Mouse (Mus musculus) embryonic stem cell, embryonic (primary cell): ENCODE results near the gene Haus4.

Experiments
- CTCF ChIA-PET, 4 experiments: fragments of 300-600 bp in 2 of 4; fragments of 350-600 bp in 2 of 4; sonication (Branson Sonifier 250); formaldehyde crosslinking; loops; one replicate each; lab custom pipeline; 2022; ENCODE audit warnings: inconsistent platforms in 2 of 4; lab: Charles Lee
- POLR2A ChIA-PET, 4 experiments: fragments of 300-600 bp in 2 of 4; fragments of 350-600 bp in 2 of 4; sonication (Branson Sonifier 250); formaldehyde crosslinking; loops; one replicate each; lab custom pipeline; 2022; ENCODE audit warnings: antibody characterized with exemption in 4 of 4, inconsistent platforms in 1 of 4; lab: Charles Lee

The Haus4 gene

DNA sequence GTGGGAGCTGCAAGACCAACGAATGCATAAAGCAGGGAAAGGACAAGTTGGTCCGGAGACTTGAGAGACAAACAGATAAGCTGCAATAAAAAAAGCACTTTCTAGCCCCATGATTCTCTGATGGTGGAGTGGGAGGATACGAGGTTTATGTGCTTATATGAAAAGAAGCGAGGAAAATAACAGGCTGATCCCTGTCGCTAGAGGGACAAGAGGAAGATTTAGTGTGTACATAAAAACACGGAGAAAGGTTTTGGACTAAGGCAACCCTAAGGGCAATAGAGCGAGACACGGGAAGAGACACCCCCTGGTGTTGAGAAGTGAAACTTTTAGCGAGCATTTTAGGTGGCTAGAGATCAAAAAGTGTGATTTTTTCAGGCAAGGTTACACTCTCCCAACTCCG, 23.6 kb upstream of the Haus4 start:
- ChIA-PET POLR2A (interaction anchor here in 3 of 4 experiments (0.6 to 67.6 kb wide), 18 partner anchors 9 to 170 kb away, joined by 3 to 2028 read pairs (median 5); partner anchors contain the start of genes 4931414P19Rik (in 3 of the 3), 1700123O20Rik (in 2 of the 3), Haus4 (in 2 of the 3) and Psmb5 (in 2 of the 3)), CTCF (interaction anchor here (0.7 to 3.1 kb wide), 10 partner anchors 8 to 319 kb away, joined by 3 to 16 read pairs (median 4); partner anchors contain the start of genes Haus4 (in 2 of the 4) and 1700123O20Rik (in 1 of the 4))

DNA sequence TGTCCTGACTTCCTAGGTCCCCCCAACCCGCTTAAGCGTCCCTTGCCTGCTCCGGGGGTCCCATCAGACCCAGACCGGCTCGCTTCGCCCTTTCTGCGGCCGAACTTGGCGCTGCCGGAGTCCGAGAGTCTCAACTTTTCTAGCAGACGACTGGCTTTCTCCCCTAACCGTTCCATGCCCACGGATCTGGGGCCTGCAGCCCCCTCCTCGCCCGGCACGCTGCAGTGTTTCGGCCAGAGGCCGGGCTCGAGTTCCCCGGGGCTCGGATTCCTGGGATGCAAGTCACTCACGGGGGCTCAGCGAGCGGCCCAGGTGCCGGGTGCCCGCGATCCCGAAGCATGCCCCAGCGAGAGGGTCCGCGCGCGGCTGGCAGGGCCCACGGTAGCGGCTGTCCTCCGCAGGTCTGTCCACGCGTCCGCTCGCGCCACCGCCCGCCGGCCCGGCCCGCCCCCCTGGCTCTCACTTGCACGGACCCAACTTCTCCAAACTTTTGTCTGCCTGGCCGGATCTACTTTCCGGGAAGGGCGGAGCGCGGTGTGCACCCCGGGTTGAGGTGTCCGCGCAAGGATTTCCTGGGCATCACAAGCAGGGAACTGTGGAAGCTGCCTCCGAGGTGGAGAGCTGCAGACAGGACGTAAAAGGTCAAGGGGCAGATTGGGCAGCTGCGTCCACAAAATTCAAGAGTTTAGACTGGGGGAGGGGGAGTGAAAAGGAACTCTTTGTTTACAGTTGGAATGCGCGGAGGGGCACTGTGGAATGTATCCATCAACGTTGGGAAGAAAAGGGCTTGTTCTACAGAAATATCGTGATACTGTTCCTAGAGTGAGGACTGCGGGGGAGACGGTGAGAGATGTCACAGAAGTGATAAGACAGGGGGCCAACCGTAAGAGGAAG, 22.9 kb upstream of the Haus4 start, which contains the start of gene Ajuba:
Gene Ajuba (minus strand): TSS at position 470 of the 894 bp plus-strand sequence.
- CTCF ChIA-PET = interaction anchor here (0.7 to 3.1 kb wide), 12 partner anchors 8 to 736 kb away, joined by 3 to 16 read pairs (median 4); partner anchors contain the start of genes Haus4 (in 2 of the 4) and 1700123O20Rik (in 1 of the 4)
- POLR2A ChIA-PET = interaction anchor here (0.6 to 67.6 kb wide), 24 partner anchors 7 to 342 kb away, joined by 3 to 2028 read pairs (median 6); partner anchors contain the start of genes Haus4 (in 4 of the 4), 4931414P19Rik (in 3 of the 4), 1700123O20Rik (in 2 of the 4) and Psmb5 (in 2 of the 4)

DNA sequence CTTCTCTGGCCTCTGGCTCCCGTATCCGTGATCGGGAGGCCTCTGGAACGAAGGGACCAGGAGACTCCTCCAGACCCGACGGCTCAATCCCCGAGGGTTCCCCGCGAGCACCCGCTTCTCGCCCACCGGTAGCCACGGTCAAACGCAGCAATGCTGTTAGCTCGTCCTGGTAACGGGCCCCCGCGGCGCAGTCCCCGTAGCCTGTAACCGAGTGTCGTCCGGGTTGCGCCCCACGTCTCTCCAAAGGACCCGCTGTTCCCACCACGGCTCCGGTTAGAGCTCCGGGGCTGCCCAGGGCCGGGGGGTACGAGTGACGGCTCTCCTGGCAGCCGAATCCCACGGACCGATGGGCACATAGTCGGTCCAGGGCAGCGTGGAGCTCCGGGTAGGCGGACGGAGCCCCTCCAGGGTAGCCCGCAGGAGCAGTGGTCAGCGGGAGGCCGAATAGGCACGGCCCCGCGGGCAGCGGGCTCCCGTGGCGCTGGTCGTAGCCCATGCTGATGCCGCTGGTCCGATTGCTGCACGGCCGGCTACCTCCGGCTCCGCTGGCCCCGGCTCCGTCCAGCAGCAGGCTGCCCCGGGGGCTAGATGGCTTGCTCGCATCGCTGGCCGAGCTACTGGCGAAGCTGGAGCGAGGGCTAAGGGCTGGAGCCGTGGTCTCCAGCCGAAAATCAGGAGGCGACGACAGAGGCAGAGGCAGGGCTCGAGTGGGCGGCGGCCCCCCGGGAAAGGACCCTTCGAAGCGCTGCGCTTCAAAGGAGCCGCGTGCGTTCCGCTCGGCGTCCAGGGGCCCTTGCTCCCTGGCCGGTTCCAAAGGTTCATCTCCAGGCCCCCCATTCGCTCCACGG, 22.0 kb upstream of the Haus4 start:
- POLR2A ChIA-PET = interaction anchor here (0.5 to 67.6 kb wide), 34 partner anchors 8 to 341 kb away, joined by 3 to 2028 read pairs (median 5); partner anchors contain the start of genes Haus4 (in 4 of the 4), Cdh24 (in 3 of the 4), 1700123O20Rik (in 2 of the 4) and 4931414P19Rik (in 2 of the 4)
- CTCF ChIA-PET = interaction anchor here in 2 of 4 experiments (0.8 to 2.0 kb wide), 5 partner anchors 8 to 75 kb away, joined by 3 to 7 read pairs (median 5); partner anchors contain the start of genes Cdh24 (in 1 of the 2) and Haus4 (in 1 of the 2)

DNA sequence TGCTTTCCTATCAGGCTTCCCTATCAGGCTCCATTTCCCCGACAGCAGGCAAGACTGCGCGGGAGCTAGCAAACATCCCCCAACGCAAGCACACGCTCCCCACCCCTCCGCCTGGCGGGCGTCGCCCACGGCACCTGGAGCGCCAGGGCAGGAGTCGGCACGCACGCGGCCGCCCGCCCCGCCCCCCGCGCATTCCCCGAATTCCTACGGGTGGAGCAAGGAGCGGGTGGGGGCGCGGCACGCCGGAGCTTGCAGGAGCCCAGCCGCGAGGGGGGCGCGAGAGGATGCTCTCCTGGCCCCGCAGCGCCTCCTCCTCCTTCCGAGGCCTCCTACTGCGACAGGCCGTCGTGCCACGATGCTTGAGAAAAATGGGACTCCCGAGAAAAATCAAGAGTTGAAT, 21.2 kb upstream of the Haus4 start:
- ChIA-PET POLR2A (interaction anchor here (0.6 to 67.6 kb wide), 42 partner anchors 9 to 1309 kb away, joined by 3 to 2028 read pairs (median 4); partner anchors contain the start of genes Haus4 (in 4 of the 4), Cdh24 (in 3 of the 4), 1700123O20Rik (in 2 of the 4) and 4931414P19Rik (in 2 of the 4)), CTCF (interaction anchor here in 2 of 4 experiments (0.8 to 2.0 kb wide), 8 partner anchors 8 to 245 kb away, joined by 3 to 7 read pairs (median 5); partner anchors contain the start of genes Haus4 (in 2 of the 2), 4931414P19Rik (in 1 of the 2) and Cdh24 (in 1 of the 2))

DNA sequence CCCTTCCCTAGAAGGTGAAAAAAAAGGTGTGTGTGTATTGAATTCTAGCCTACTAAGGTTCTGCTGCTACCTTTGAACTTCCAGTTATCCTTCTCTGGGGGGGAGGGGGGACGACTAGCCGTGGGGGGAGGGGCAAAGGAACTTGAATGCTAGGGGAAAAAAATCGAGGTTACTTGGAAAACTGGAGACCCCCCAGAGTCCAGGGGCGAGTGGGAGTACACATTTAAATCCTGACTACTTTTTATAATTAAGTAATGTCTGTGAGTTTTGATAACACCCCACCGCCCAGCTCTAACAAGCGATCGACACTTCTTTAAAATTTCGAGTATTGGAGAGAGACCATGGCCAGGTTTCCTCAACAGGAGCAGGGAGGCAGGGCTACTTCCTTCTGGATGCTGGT, 20.6 kb upstream of the Haus4 start:
- ChIA-PET CTCF (interaction anchor here in 3 of 4 experiments (0.7 to 2.0 kb wide), 11 partner anchors 8 to 245 kb away, joined by 3 to 8 read pairs (median 5); partner anchors contain the start of genes Haus4 (in 2 of the 3), 4931414P19Rik (in 1 of the 3) and Cdh24 (in 1 of the 3)), POLR2A (interaction anchor here (0.6 to 67.6 kb wide), 43 partner anchors 8 to 1310 kb away, joined by 3 to 2028 read pairs (median 5); partner anchors contain the start of genes Haus4 (in 4 of the 4), 1700123O20Rik (in 2 of the 4), Acin1 (in 2 of the 4) and Psmb5 (in 2 of the 4))

DNA sequence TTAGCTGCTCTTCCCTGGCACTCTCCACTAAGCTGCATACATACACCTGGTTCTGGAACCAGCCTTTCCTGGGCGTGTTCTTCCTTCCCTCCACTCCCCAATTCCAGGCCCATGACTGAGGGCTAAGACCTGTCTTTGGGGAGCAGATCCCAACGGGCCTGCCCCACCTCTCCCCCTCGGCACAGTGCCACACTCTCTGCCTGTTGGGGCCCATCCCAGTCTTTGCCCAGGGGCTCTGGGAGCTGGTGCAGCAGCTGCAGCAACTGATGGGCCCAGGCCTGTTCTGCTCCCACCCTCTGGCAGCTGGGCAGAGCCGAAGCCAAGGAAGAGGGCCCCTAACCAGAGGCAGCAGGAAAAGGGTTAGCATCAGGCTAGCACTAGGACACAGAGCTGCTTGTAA, 19.8 kb upstream of the Haus4 start:
- CTCF ChIA-PET = interaction anchor here (0.5 to 2.7 kb wide), 12 partner anchors 9 to 85 kb away, joined by 3 to 13 read pairs (median 6); partner anchors contain the start of genes Cdh24 (in 1 of the 4) and Haus4 (in 1 of the 4)
- POLR2A ChIA-PET = interaction anchor here (0.6 to 67.6 kb wide), 39 partner anchors 11 to 1066 kb away, joined by 3 to 2028 read pairs (median 4); partner anchors contain the start of genes Haus4 (in 4 of the 4), 1700123O20Rik (in 2 of the 4), 4931414P19Rik (in 2 of the 4) and Acin1 (in 2 of the 4)

DNA sequence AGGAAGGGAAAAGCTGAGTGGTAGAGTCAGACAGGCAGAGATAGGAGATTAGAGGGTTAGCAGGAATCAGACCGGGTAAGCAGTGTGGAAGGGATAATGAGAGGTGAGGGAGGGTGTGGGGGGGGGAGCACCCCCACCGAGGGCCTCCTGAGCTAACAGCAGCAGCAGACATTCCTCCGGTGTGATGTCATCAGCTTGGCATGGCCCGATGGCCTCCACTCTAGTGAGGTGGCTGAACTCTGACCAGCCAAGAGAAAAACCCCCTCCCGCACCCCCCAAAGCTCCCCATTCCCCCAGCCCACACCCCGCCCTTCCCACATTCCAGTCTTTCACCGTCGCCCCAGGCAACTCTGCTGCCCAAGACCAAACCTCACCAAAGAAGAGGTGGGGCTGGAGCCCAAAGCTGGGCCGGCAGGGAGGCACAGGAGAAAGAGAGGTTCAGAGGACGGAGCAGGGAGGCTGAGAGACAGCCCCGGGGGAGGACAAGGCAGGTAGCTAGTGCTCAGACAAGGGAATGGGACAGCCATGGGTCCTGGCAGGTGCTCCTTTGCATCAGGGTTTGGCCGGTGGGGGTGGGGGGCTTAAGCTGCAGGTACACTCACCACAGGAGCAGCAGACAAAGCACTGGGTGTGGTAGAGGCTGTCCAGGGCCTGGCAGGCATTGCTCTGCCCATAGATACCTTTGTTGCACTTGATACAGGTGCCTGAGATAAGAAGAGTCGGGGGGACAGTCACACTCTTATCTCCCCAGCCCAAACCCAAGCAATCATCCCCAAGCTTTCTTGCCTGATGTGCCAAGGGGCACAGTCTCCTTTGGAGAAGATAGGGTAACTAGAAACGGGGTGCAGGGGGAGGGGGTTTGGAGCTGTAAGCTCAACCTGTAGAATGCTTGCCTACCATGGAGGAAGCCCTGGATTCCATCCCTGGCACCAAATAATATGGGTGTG, 18.6 kb upstream of the Haus4 start:
- POLR2A ChIA-PET = interaction anchor here (0.5 to 67.6 kb wide), 59 partner anchors 8 to 340 kb away, joined by 3 to 2028 read pairs (median 4); partner anchors contain the start of genes Haus4 (in 4 of the 4), 1700123O20Rik (in 3 of the 4), 4931414P19Rik (in 2 of the 4) and Acin1 (in 2 of the 4)
- CTCF ChIA-PET = interaction anchor here (0.5 to 2.7 kb wide), 32 partner anchors 10 to 360 kb away, joined by 3 to 17 read pairs (median 4); partner anchors contain the start of genes Cdh24 (in 2 of the 4), Haus4 (in 1 of the 4) and Slc7a7 (in 1 of the 4)

DNA sequence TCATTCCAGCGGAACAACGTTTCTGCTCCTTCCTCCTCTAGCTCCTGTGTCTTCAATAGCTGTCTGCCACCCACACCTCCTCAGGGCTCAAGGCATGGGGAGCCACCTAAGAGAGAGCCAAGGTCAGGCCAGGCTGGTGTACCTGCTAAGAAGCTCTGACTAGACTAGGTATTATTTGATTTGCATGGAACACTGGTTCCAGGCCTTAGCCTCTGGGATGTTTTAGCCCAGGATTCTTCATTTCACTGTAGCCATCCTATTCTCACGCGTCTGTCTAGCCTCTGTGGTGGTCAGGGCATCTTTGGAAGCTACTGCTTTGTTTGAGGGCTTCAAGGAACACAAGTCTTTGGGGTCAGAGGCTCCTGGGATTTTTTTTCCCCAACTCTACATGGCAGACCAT, 17.7 kb upstream of the Haus4 start:
- ChIA-PET CTCF (interaction anchor here in 3 of 4 experiments (0.5 to 2.7 kb wide), 20 partner anchors 11 to 345 kb away, joined by 3 to 13 read pairs (median 4); partner anchors contain the start of genes Cdh24 (in 2 of the 3), Haus4 (in 2 of the 3) and Slc7a7 (in 1 of the 3)), POLR2A (interaction anchor here (0.5 to 67.6 kb wide), 40 partner anchors 8 to 161 kb away, joined by 3 to 2028 read pairs (median 4); partner anchors contain the start of genes Haus4 (in 4 of the 4), 1700123O20Rik (in 3 of the 4), 4931414P19Rik (in 2 of the 4) and Acin1 (in 2 of the 4))

DNA sequence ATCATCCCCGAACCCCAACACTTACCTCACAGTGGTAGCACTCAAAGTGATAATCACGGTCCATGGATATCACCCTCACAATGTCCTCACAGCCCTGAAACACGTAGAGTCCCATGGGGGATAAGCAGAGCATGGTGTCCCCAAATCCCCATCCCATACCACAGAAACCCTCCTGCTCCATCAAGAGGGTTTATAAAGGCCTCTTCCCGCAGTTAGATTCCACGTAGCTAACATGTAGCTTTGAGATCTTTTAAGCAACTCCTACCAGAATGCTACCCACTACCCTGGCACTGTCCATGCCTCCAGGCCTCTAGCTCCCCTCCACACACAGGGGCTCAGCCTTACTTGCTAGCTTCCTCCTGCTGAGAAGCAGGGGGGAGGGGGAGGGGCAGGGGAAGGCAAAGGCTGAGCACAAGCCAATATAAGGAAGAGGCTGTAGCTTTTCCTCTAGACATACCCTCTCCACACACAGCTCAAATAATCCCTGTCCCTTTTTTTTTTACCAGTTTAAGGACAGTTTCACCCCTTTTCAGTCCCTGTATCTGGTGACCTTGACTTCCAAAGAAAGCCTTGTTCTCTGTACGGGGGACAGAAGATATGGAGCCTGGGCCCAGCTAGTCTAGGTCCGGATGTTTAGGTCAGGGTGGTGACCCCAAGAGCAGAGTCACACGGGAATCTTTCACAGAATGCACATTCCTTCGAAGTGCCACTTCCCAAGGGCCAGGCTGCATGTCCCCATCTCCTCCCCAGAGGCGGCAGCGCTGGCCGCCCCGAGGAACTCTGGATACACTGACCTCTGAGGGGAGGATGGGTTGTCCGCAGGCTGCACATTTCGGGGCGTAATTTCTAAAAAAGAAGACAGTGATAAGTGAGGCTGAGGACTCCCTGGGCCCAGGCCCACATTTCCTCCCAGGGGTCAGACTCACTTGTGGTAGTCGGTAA, 15.3 kb upstream of the Haus4 start:
- ChIA-PET CTCF (interaction anchor here (0.5 to 4.3 kb wide), 38 partner anchors 8 to 1312 kb away, joined by 3 to 25 read pairs (median 4); partner anchors contain the start of genes Ajuba (in 3 of the 4), Cdh24 (in 3 of the 4), Haus4 (in 3 of the 4) and 1700123O20Rik (in 1 of the 4)), POLR2A (interaction anchor here (0.6 to 67.6 kb wide), 35 partner anchors 7 to 294 kb away, joined by 3 to 2028 read pairs (median 4); partner anchors contain the start of genes Ajuba (in 2 of the 4), Cdh24 (in 2 of the 4), Haus4 (in 2 of the 4) and Prmt5 (in 2 of the 4))

DNA sequence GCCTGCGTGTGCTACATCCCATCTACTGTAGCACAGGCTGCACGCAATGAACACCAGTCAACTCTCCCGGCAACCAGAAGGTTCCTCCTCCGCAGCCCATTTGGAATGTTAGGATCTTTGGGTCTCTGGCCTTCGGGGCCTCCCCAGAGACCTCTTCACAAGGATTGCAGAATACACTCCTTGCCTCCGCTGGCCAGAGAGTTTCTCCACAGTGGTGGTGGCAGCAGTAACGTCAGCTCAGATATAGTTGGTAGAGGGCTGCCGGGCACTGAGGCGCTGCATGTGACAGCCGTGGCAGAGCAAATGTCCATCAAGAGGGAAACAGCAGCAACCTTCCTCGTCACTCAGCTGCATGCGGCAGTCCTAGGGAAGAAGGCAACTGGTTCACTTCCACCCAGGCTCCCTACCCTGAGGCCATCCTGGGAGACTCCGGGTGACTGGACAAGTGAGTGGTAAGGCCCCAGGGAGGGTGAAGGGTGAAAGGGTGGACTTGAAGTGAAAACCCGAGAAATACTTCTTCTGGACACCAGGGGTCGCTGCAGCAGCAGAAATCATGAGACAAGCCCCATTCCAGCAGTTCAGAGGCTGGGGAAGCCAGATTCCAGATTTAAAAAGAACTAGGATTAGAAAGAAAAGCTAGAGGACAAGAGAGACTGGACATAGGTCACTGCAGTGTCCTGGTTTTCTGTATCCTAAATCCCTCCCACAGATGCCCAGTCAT, 14.4 kb upstream of the Haus4 start:
- ChIA-PET POLR2A (interaction anchor here (0.6 to 67.6 kb wide), 31 partner anchors 7 to 295 kb away, joined by 3 to 2028 read pairs (median 5); partner anchors contain the start of genes Ajuba (in 2 of the 4), Haus4 (in 2 of the 4), Prmt5 (in 2 of the 4) and 4931414P19Rik (in 1 of the 4)), CTCF (interaction anchor here (0.5 to 4.3 kb wide), 34 partner anchors 9 to 231 kb away, joined by 3 to 25 read pairs (median 4); partner anchors contain the start of genes Ajuba (in 3 of the 4), Haus4 (in 3 of the 4), Cdh24 (in 2 of the 4) and 1700123O20Rik (in 1 of the 4))

DNA sequence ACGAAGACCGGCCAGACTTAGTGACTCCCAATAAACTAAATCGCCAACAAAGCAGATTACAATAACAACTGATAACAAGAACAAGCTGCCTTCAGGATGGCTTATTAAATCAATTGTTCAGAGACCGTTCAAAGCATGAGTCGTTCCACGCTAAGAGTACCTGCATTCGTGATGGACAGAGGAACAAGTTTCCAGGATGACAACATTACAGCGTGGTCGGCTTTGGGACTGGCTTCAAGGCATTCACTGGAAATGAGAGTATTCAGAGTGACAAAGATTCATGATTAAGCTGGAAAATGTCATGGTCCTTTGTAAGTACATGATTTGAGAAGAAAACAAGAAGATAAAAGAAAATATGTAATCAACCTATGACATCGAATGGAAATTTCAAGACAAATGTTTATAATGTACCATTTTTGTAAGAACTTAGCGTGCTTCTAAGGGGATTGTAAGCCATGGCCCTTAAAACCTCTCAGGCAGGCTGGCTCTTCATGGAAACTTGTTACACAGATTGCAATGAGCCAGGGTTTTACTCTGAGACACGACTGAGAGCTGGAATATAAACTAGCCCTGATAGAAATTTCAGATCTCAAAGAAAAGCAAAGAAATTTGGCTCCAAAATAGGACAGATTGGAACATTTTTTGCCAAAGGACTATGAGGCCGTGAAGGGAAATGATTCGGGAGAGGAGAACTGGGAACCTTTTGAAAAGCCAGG, 6.3 kb upstream of the Haus4 start:
- ChIA-PET POLR2A (interaction anchor here in 2 of 4 experiments (1.3 to 67.6 kb wide), 6 partner anchors 2 to 44 kb away, joined by 3 to 2028 read pairs (median 18); partner anchors contain the start of genes 4931414P19Rik (in 1 of the 2), Ajuba (in 1 of the 2), Haus4 (in 1 of the 2) and Prmt5 (in 1 of the 2)), CTCF (interaction anchor here in 1 of 4 experiments (0.9 to 2.1 kb wide), 2 partner anchors 32 to 90 kb away, joined by 3 to 5 read pairs; no protein-coding TSS in a partner anchor)

DNA sequence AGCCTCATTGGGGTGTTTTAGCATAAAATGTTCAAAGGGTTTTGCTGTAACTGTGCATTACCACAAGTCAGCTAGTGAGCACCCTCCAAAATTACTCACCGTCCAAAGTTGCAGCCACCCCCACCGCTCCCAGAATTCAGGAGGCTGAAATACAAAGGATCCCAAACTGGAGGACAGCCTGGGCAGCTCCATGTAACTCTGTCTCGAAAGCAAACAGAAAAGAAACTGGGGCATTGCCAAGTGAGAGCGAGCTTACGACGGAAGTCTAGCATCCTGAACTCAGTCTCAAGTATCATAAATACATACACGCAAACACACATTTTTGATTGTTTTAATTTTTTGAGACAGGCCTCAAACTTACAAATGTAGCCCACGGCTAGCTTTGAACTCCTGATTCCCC, 2.9 kb upstream of the Haus4 start:
- ChIA-PET POLR2A (interaction anchor here in 2 of 4 experiments (0.5 to 49.3 kb wide), 4 partner anchors 12 to 37 kb away, joined by 3 to 2028 read pairs (median 6); partner anchors contain the start of genes 4931414P19Rik (in 1 of the 2), Ajuba (in 1 of the 2), Psmb11 (in 1 of the 2) and Psmb5 (in 1 of the 2)), CTCF (interaction anchor here in 1 of 4 experiments (0.7 kb wide), 1 partner anchor 330 kb away, joined by 8 read pairs; no protein-coding TSS in a partner anchor)
